Mouse (Mus musculus): ENCODE results near the gene Nol9. TPM values are rescaled to one million over a fixed set of nuclear protein-coding genes. Genes with fewer than 3 reads are reported as not detected.

Gene Nol9
- total and polyA plus RNA-seq, 3 experiments = 80.3 to 114 (median 80.9) TPM

DNA sequence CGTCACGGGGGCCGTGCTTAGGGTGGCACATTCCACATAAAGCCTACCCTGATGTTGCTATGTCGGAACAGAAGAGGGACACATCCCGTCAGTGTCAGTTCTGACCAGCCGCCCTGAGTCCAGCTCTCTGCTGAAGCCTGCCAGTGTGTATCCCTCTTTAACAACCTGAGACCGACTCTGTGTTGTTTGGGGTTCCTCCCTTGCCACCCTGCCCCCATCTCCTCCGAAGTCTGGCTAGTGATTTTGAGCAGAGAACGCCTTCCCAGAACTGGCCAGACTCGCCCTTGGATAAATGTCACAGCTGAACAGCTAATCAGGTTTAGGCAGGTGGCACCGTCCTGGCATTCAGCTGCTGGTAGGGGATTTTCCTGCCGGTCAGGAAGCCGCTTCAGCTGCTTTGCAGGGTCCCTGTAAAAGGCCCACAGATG, 28.4 kb upstream of the Nol9 start:
- Histone ChIP-seq H3K9me3 (replicated peaks; ENCODE audit: insufficient read depth, low read length) (no peaks in the 10 kb centered on the region), H3K27ac (ENCODE audit: control insufficient read depth, low read depth, low read length) (peak overlapping the region; percentile 26; the same call in 1 of the 2 replicates), H3K9ac (ENCODE audit: control insufficient read depth, low read depth, low read length, poor library complexity, severe bottlenecking) (peak overlapping the region; percentile 81), H3K4me3 (ENCODE audit: control insufficient read depth in 1 of 2, insufficient read depth in 1 of 2, low read depth in 2 of 2, low read length in 2 of 2) (peak overlapping the region; percentile 74 to 83), H3K4me1 (ENCODE audit: control insufficient read depth in 1 of 2, insufficient read depth in 2 of 2, low read length in 2 of 2) (peaks cover 0 to 11% of the 10 kb centered on the region in 2 experiments; a peak in 3 of 4 replicates), H3K27me3 (ENCODE audit: control insufficient read depth in 1 of 2, insufficient read depth in 2 of 2, low read length in 2 of 2) (no peaks in the 10 kb centered on the region), H3K79me2 (ENCODE audit: control insufficient read depth, insufficient read depth, low read length, poor library complexity) (peaks cover 38% of the 10 kb centered on the region), H3K36me3 (ENCODE audit: control insufficient read depth in 1 of 2, insufficient read depth in 2 of 2, low read length in 2 of 2) (peaks cover 0 to 5% of the 10 kb centered on the region in 2 experiments; a peak in 2 of 4 replicates)
- TF ChIP-seq RCOR1 (IDR thresholded peaks at IDR 0.05; ENCODE audit: low read depth, low read length) = no peak
- no peak for TF ChIP-seq GATA1 (IDR thresholded peaks at IDR 0.05; ENCODE audit: low read depth, low read length)
- no peak for TF ChIP-seq MAZ (IDR thresholded peaks at IDR 0.05; ENCODE audit: low read depth, low read length)
- TF ChIP-seq MYC (IDR thresholded peaks at IDR 0.05; ENCODE audit: low read depth, low read length) = no peak
- no peak for TF ChIP-seq TCF12 (IDR thresholded peaks at IDR 0.05; ENCODE audit: low read depth, low read length)
- no peak for TF ChIP-seq ZC3H11A (IDR thresholded peaks at IDR 0.05; ENCODE audit: low read depth, low read length)
- TF ChIP-seq POLR2AphosphoS2 (IDR thresholded peaks at IDR 0.05; ENCODE audit: low read length) = no peak
- no peak for DNase-seq (ENCODE audit: low read depth, low spot score)

DNA sequence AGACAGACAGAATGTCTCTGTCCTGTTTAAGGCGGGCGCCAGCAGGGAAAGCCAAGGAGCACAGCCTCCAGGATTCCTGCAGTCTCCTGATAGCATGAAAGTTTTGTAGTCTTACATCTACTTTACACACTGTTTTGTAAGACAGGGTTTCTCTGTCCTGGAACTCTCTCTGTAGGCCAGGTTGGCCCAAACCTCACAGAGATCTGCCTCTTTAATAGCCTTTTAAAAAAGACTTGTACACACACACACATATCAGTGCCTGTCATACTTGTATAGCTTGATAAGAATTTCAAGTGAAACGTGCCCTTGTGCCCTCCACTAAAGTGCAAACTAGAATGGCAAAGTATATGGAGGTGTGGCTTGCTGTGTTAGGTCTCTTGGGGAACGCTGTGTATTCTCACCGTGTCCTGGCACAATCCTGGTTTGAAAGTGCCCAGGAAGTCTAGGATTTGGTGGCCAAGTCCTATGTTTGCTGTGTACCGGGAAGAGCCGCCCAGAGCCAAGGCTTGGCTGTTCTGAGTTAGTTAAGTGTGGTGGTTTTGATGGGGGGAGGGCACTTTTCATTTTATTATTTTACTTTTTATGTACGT, 27.9 kb upstream of the Nol9 start:
- no peak for DNase-seq (ENCODE audit: low read depth, low spot score)
- Histone ChIP-seq H3K4me3 (ENCODE audit: control insufficient read depth in 1 of 2, insufficient read depth in 1 of 2, low read depth in 2 of 2, low read length in 2 of 2) (peak overlapping the region; percentile 74 to 83), H3K79me2 (ENCODE audit: control insufficient read depth, insufficient read depth, low read length, poor library complexity) (peaks cover 38% of the 10 kb centered on the region), H3K4me1 (ENCODE audit: control insufficient read depth in 1 of 2, insufficient read depth in 2 of 2, low read length in 2 of 2) (peaks cover 0 to 11% of the 10 kb centered on the region in 2 experiments; a peak in 3 of 4 replicates), H3K9ac (ENCODE audit: control insufficient read depth, low read depth, low read length, poor library complexity, severe bottlenecking) (peak overlapping the region; percentile 81), H3K27ac (ENCODE audit: control insufficient read depth, low read depth, low read length) (no peak overlapping the region), H3K36me3 (ENCODE audit: control insufficient read depth in 1 of 2, insufficient read depth in 2 of 2, low read length in 2 of 2) (peaks cover 1 to 5% of the 10 kb centered on the region in 2 experiments; a peak in 2 of 4 replicates), H3K27me3 (ENCODE audit: control insufficient read depth in 1 of 2, insufficient read depth in 2 of 2, low read length in 2 of 2) (no peaks in the 10 kb centered on the region), H3K9me3 (replicated peaks; ENCODE audit: insufficient read depth, low read length) (no peaks in the 10 kb centered on the region)
- TF ChIP-seq BHLHE40 (IDR thresholded peaks at IDR 0.05; ENCODE audit: borderline replicate concordance, low read depth, low read length) (peak; percentile 67), CHD2 (IDR thresholded peaks at IDR 0.05; ENCODE audit: low read length) (no peak), GATA1 (IDR thresholded peaks at IDR 0.05; ENCODE audit: low read depth, low read length) (0 out of 2 replicates have a peak, but pooled peaks have one; percentile 35)

DNA sequence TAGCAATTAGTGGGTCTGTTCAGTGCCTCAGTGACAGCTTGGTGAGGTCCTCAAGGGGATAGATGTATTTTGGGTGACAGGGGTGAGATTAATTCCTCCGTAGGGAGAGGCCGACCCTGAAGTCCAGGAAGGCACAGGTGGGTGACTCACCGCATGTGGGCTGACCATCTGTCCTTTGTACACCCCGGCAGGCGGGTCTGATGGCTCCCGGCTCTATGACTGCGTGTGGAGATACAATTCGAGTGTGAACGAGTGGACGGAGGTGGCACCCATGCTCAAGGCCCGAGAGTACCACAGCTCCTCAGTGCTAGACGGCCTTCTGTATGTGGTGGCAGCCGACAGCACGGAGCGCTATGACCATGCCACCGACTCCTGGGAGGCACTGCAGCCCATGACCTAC, 27.0 kb upstream of the Nol9 start:
- Histone ChIP-seq H3K27ac (ENCODE audit: control insufficient read depth, low read depth, low read length) (no peak overlapping the region), H3K9me3 (replicated peaks; ENCODE audit: insufficient read depth, low read length) (no peaks in the 10 kb centered on the region), H3K4me3 (ENCODE audit: control insufficient read depth in 1 of 2, insufficient read depth in 1 of 2, low read depth in 2 of 2, low read length in 2 of 2) (no peak overlapping the region), H3K4me1 (ENCODE audit: control insufficient read depth in 1 of 2, insufficient read depth in 2 of 2, low read length in 2 of 2) (peaks cover 0 to 11% of the 10 kb centered on the region in 2 experiments; a peak in 3 of 4 replicates), H3K27me3 (ENCODE audit: control insufficient read depth in 1 of 2, insufficient read depth in 2 of 2, low read length in 2 of 2) (no peaks in the 10 kb centered on the region), H3K9ac (ENCODE audit: control insufficient read depth, low read depth, low read length, poor library complexity, severe bottlenecking) (no peak overlapping the region), H3K79me2 (ENCODE audit: control insufficient read depth, insufficient read depth, low read length, poor library complexity) (peaks cover 38% of the 10 kb centered on the region), H3K36me3 (ENCODE audit: control insufficient read depth in 1 of 2, insufficient read depth in 2 of 2, low read length in 2 of 2) (peaks cover 2 to 5% of the 10 kb centered on the region in 2 experiments; a peak in 2 of 4 replicates)
- no peak for DNase-seq (ENCODE audit: low read depth, low spot score)
- TF ChIP-seq RAD21 (IDR thresholded peaks at IDR 0.05; ENCODE audit: low read depth, low read length) (no peak), TBP (IDR thresholded peaks at IDR 0.05; ENCODE audit: low read depth, low read length) (no peak), TAL1 (IDR thresholded peaks at IDR 0.05; ENCODE audit: low read length) (no peak), KAT2A (conservative IDR thresholded peaks at IDR 0.05; ENCODE audit: low read depth, low read length) (no peak), MYB (IDR thresholded peaks at IDR 0.05; ENCODE audit: low read depth, low read length) (no peak), CHD2 (IDR thresholded peaks at IDR 0.05; ENCODE audit: low read length) (no peak)

Measured in MEL (cell line).